Mouse (Mus musculus) liver, embryonic 15.5 days (tissue): ENCODE data around the gene Gspt2. TPM values are rescaled to one million over a fixed set of nuclear protein-coding genes. Genes with fewer than 3 reads are reported as not detected.
"Not testable (repeated sequence)": the region's sequence is repeated elsewhere in the genome, so short reads cannot be mapped to it uniquely, and the experiment has no call there.

Experiments used
- ATAC-seq: fragments of 200-750 bp; cut with Nextera tagmentation; 2 replicates; pipeline ENCODE4 v1.8.0; 2017; ENCODE audit warnings: moderate number of reproducible peaks, mild to moderate bottlenecking, moderate library complexity; ENCODE audit not compliant: insufficient read depth
- H3K27ac ChIP-seq: fragments of 300-500 bp; sonication (generic); replicated peaks from 2 replicates; pipeline ENCODE4 v1.5.1; 2015; ENCODE audit warnings: mild to moderate bottlenecking, inconsistent platforms
- H3K27me3 ChIP-seq: fragments of 300-500 bp; sonication (generic); 2 replicates; pipeline ENCODE4 v1.6.1; 2015; ENCODE audit warnings: mild to moderate bottlenecking, inconsistent platforms
- H3K36me3 ChIP-seq: fragments of 300-500 bp; sonication (generic); replicated peaks from 2 replicates; pipeline ENCODE4 v1.6.1; 2015; ENCODE audit warnings: moderate library complexity, mild to moderate bottlenecking, inconsistent platforms
- H3K4me1 ChIP-seq: fragments of 300-500 bp; sonication (generic); replicated peaks from 2 replicates; pipeline ENCODE4 v1.6.1; 2015; ENCODE audit warnings: inconsistent platforms
- H3K4me2 ChIP-seq: fragments of 300-500 bp; sonication (generic); 2 replicates; pipeline ENCODE4 v1.6.1; 2015; ENCODE audit warnings: moderate library complexity, mild to moderate bottlenecking, inconsistent platforms
- H3K4me3 ChIP-seq: fragments of 300-500 bp; sonication (generic); replicated peaks from 2 replicates; pipeline ENCODE4 v1.5.1; 2015; ENCODE audit warnings: mild to moderate bottlenecking, inconsistent platforms
- H3K9ac ChIP-seq: fragments of 300-500 bp; sonication (generic); 2 replicates; pipeline ENCODE4 v1.6.1; 2015; ENCODE audit warnings: moderate library complexity, mild to moderate bottlenecking, inconsistent platforms
- H3K9me3 ChIP-seq: fragments of 300-500 bp; sonication (generic); replicated peaks from 2 replicates; pipeline ENCODE4 v1.6.1; 2016; ENCODE audit warnings: inconsistent platforms
- WGBS: fragments of 180-500 bp; shearing (Covaris S2); methylation state at CpG from one replicate; pipeline ENCODE4 v1.1.7; 2015; ENCODE audit warnings: mixed read lengths; ENCODE audit not compliant: insufficient replicate concordance; 5-methylcytosine and 5-hydroxymethylcytosine counted together
- polyA plus RNA-seq: library from polyadenylated mRNA; unstranded; fragments of >200 nt; fragmentation: Nextera tagmentation; extraction: Ambion mirVana; gene quantifications from 2 replicates; pipeline ENCODE4 v1.2.1, GENCODE M21; 2015

Gspt2 gene
- polyA plus RNA-seq, result 0.64 and 0.83 TPM in 2 replicates

- H3K27me3 ChIP-seq, result peaks cover 47% of the 10 kb centered on the region
- no peaks in the 10 kb centered on the region for H3K36me3 ChIP-seq
- ATAC-seq, result no peak; the same call in 1 of the 2 replicates
- H3K27ac ChIP-seq, result no peak within 1 kb of the TSS
- WGBS, result 13% methylated on average over 53 of the region's 53 CpGs
- H3K4me2 ChIP-seq, result peak within 1 kb of the TSS; percentile 60
- no peak within 1 kb of the TSS for H3K9ac ChIP-seq
- no peaks in the 10 kb centered on the region for H3K4me1 ChIP-seq
- no peaks in the 10 kb centered on the region for H3K9me3 ChIP-seq
- H3K4me3 ChIP-seq, result peak within 1 kb of the TSS; percentile 53
Observed at GRCm38 (mm10) chrX:94635961-94636563, at the start of gene Gspt2. Gene Gspt2, plus strand, starts transcription at chrX:94636069.

- no peaks in the 10 kb centered on the region for H3K9me3 ChIP-seq
- no peak overlapping the region for H3K4me3 ChIP-seq
- WGBS, result 24% methylated on average over 13 of the region's 13 CpGs
- no peak overlapping the region for H3K9ac ChIP-seq
- H3K27ac ChIP-seq, result no peak overlapping the region
- no peaks in the 10 kb centered on the region for H3K36me3 ChIP-seq
- no peaks in the 10 kb centered on the region; the same call in 1 of the 2 replicates for H3K27me3 ChIP-seq
- H3K4me2 ChIP-seq, result no peak overlapping the region
- no peaks in the 10 kb centered on the region for H3K4me1 ChIP-seq
- ATAC-seq, result no peak
Observed at GRCm38 (mm10) chrX:94624835-94625803, 10.8 kb upstream of the Gspt2 start.

DNA sequence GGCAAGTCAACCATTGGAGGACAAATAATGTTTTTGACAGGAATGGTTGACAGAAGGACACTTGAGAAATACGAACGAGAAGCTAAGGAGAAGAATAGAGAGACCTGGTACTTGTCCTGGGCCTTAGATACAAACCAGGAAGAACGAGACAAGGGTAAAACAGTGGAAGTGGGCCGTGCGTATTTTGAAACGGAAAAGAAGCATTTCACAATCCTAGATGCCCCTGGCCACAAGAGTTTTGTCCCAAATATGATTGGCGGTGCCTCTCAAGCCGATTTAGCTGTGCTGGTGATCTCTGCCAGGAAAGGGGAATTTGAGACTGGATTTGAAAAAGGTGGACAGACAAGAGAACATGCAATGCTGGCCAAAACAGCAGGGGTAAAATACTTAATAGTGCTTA is 1.0 kb downstream of the Gspt2 start:
- Histone ChIP-seq H3K4me3 (peak overlapping the region; percentile 53; the same call in 1 of the 2 replicates), H3K4me2 (peak overlapping the region; percentile 60; the same call in 1 of the 2 replicates)

DNA sequence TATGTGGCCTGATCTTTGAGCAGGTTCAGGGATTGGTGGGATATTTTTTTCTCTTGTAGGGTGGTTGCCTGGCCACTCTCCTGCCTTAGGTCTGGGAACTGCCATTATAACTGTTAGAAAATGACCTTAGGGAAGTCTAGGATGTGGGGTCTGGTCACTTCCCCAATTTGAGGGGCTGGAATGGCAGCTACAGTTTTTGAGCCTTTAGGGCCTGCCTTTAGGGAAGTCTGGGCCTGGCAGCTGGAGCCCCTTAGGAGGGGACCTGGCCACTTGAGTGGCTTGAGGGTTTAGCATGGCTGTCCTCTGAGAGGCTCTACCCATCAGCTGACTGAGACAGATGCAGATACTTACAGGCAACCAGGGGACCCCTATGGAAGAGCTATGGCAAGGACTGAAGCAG is 12.7 kb downstream of the Gspt2 start:
- H3K27me3 ChIP-seq, result no peaks in the 10 kb centered on the region; the same call in 1 of the 2 replicates
- no peaks in the 10 kb centered on the region for H3K36me3 ChIP-seq
- H3K4me2 ChIP-seq, result no peak overlapping the region
- H3K27ac ChIP-seq, result no peak overlapping the region
- H3K9ac ChIP-seq, result no peak overlapping the region
- no peaks in the 10 kb centered on the region for H3K4me1 ChIP-seq
- no peak for ATAC-seq
- no peaks in the 10 kb centered on the region for H3K9me3 ChIP-seq
- H3K4me3 ChIP-seq, result no peak overlapping the region

More for the DNA sequence above, 1.0 kb downstream of the Gspt2 start:
- Histone ChIP-seq H3K27ac (no peak overlapping the region), H3K9ac (no peak overlapping the region), H3K27me3 (peaks cover 47% of the 10 kb centered on the region), H3K36me3 (no peaks in the 10 kb centered on the region), H3K9me3 (no peaks in the 10 kb centered on the region), H3K4me1 (no peaks in the 10 kb centered on the region)
- 41% methylated on average over 8 of the region's 8 CpGs for WGBS
- ATAC-seq, result no peak

- Histone ChIP-seq H3K27me3 (peaks cover 4% of the 10 kb centered on the region; the same call in 1 of the 2 replicates), H3K36me3 (no peaks in the 10 kb centered on the region), H3K9ac (no peak overlapping the region), H3K4me2 (no peak overlapping the region), H3K9me3 (no peaks in the 10 kb centered on the region), H3K27ac (no peak overlapping the region), H3K4me3 (no peak overlapping the region), H3K4me1 (no peaks in the 10 kb centered on the region)
- WGBS, result 14% methylated on average over 2 of the region's 2 CpGs
- no peak for ATAC-seq
Observed at GRCm38 (mm10) chrX:94657734-94658133, 21.9 kb downstream of the Gspt2 start.

DNA sequence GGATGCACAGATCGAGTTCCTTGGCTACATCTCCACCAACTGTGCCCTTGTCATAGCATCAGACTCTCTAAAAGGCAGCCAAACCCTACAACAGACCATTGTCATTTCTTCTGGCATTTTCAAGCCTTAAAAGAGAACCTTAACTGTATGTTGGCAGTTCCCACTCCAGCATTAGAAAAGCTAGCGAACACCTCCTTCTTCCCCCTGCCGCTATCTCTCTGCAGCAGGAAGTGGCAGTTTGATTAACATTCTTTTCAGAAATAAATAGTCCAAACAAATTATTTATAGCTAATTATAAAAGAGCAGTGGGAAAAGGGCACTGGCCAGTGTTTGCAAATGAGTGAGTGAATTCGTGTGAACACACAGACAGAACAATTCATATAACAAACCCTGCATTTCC is 34.9 kb downstream of the Gspt2 start:
- no peaks in the 10 kb centered on the region for H3K9me3 ChIP-seq
- H3K4me2 ChIP-seq, result no peak overlapping the region
- H3K4me3 ChIP-seq, result no peak overlapping the region
- 47% methylated on average over 4 of the region's 4 CpGs for WGBS
- peaks cover 3% of the 10 kb centered on the region; the same call in 1 of the 2 replicates for H3K27me3 ChIP-seq
- H3K27ac ChIP-seq, result no peak overlapping the region
- no peaks in the 10 kb centered on the region for H3K36me3 ChIP-seq
- no peaks in the 10 kb centered on the region for H3K4me1 ChIP-seq
- H3K9ac ChIP-seq, result no peak overlapping the region
- ATAC-seq, result no peak

- no peak overlapping the region for H3K9ac ChIP-seq
- 32% methylated on average over 4 of the region's 4 CpGs for WGBS
Observed at GRCm38 (mm10) chrX:94674977-94675376, 39.1 kb downstream of the Gspt2 start.

GRCm38 (mm10) chrX:94681581-94681980 is 45.7 kb downstream of the Gspt2 start:
- not testable (repeated sequence) for H3K36me3 ChIP-seq, H3K27me3 ChIP-seq, H3K27ac ChIP-seq, H3K4me1 ChIP-seq, H3K9me3 ChIP-seq, H3K4me2 ChIP-seq, H3K9ac ChIP-seq, ATAC-seq, H3K4me3 ChIP-seq
- WGBS, result no CpG with 5 or more reads among the region's 2 CpGs

More at GRCm38 (mm10) chrX:94674977-94675376, 39.1 kb downstream of the Gspt2 start:
- H3K27ac ChIP-seq, result no peak overlapping the region
- no peaks in the 10 kb centered on the region for H3K36me3 ChIP-seq
- no peaks in the 10 kb centered on the region for H3K9me3 ChIP-seq
- H3K4me1 ChIP-seq, result no peaks in the 10 kb centered on the region
- H3K27me3 ChIP-seq, result peaks cover 3% of the 10 kb centered on the region; the same call in 1 of the 2 replicates
- no peak for ATAC-seq
- H3K4me3 ChIP-seq, result no peak overlapping the region
- H3K4me2 ChIP-seq, result no peak overlapping the region

- 75% methylated on average over 5 of the region's 5 CpGs for WGBS
- not testable (repeated sequence) for H3K4me1 ChIP-seq, H3K9ac ChIP-seq, H3K9me3 ChIP-seq, H3K27me3 ChIP-seq, H3K27ac ChIP-seq, H3K36me3 ChIP-seq, H3K4me2 ChIP-seq, ATAC-seq, H3K4me3 ChIP-seq
Observed at GRCm38 (mm10) chrX:94689593-94689992, 53.7 kb downstream of the Gspt2 start.
